Mouse (Mus musculus): ENCODE data around the gene Tmem88b.
A peak's percentile ranks its signal among the peaks of the same experiment; 100 is the strongest.
"Not testable (repeated sequence)": the region's sequence is repeated elsewhere in the genome, so short reads cannot be mapped to it uniquely, and the experiment has no call there.

Gene Tmem88b

GRCm38 (mm10) chr4:155785819-155786218 is at the start of gene Tmem88b:
Gene Tmem88b (minus strand): TSS chr4:155785874.
- DNase-seq: no peak

GRCm38 (mm10) chr4:155833836-155834235 is 48.2 kb upstream of the Tmem88b start:
- peak; percentile 90 for DNase-seq

DNA sequence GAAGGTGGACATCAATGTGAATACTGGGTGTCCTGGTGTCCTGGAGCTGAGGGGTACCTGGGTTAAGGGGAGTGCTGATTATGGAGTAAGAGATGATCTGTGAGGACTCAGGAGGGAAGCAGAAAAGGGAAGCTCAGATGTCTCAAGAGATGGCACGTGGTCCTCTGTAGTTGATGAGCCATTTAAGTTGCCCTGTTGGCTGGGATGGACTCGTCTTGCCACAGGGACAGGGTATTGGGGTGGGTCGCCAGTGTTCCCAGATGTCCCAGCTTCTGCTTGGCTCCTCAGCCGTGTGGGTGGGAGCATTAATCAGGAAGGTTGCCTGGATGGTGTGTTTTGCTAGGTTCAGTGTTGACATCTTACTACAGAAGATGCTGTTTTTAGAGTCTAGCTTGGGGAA is 47.6 kb upstream of the Tmem88b start:
- DNase-seq: no peak

- DNase-seq: no peak
These were observed 46.6 kb upstream of the Tmem88b start for GRCm38 (mm10) chr4:155832321-155832720.

GRCm38 (mm10) chr4:155831831-155832230 is 46.2 kb upstream of the Tmem88b start:
- peak; percentile 52 for DNase-seq

- peak; percentile 96 for DNase-seq
These were observed 45.6 kb upstream of the Tmem88b start, which contains the start of gene Aurkaip1 for GRCm38 (mm10) chr4:155831205-155831766. Gene Aurkaip1 (plus strand): TSS chr4:155831272.

DNA sequence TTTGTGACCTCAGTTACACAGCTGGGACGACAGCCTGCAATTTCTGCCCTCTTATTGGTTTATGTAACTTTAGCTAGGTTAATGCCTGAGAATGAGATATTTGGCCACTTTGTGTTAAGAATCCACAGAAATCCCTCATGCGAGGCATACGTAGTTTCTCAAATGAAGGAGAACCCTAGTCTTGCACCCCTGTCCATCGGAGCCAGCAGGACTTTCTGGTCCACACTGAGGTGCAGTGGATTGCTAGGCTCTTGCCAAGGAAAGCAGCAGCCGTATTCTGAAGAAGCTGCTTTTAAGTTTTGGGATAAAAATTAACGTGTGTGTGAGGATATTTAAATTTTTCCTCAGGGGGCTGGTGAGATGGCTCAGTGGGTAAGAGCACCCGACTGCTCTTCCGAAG is 44.9 kb upstream of the Tmem88b start:
- DNase-seq: peak; percentile 47

DNA sequence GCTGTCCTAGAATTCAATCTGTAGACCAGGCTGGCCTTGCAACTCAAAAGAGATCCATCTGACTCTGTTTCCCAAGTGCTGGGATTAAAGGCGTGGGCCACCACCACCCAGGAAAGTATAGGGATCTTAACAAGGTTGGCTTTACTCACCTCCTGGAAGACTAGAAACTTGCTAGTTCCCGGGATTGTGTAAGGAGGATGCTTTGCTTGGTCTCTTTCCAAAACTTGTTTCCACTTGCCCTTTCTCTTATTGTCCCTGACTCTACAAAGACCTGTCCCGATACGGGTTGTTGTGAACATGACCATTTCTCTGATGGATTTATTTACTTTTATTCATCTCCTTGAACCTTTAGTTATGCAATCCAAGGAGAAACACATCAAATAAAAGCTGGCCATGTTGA is 44.2 kb upstream of the Tmem88b start:
- no peak for DNase-seq

- no peak for DNase-seq
These were observed 37.8 kb upstream of the Tmem88b start for GRCm38 (mm10) chr4:155823443-155823842.

DNA sequence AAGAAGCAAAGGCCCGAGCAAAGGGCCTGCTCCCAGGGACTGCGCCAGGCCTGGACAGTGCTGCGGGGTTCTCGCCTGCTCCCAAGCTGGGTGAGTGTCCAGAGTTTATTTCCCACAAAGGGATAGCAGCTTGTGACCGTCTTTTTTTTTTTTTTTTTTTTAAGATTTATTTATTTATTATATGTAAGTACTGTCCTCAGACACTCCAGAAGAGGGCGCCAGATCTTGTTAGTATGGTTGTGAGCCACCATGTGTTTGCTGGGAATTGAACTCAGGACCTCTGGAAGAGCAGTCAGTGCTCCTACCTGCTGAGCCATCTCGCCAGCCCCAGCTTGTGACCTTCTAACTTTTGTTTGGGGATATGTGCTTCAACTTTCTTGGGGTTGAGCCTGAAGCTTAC is 35.4 kb upstream of the Tmem88b start:
- DNase-seq: no peak

DNA sequence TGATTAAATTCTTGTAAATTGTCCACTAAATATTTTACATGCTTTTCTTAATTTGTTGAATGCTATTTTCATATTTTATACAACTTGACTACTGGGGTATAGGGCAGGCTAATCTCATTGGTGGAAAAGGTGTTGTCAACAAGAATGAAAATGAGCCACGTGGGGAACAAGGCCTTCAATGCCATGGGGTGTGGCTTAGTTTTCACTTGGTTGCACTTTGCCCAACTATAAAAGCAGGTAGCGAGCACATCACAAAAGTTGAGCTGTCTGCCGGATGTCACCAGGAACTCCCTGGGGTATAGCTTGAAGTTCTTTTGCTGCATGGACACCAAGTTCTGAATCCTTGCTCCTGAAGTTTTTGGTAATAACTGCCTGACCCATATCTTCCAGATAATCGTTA is 31.9 kb upstream of the Tmem88b start:
- DNase-seq: peak; percentile 40

- no peak for DNase-seq
These were observed 27.0 kb upstream of the Tmem88b start for GRCm38 (mm10) chr4:155812665-155813181.

DNA sequence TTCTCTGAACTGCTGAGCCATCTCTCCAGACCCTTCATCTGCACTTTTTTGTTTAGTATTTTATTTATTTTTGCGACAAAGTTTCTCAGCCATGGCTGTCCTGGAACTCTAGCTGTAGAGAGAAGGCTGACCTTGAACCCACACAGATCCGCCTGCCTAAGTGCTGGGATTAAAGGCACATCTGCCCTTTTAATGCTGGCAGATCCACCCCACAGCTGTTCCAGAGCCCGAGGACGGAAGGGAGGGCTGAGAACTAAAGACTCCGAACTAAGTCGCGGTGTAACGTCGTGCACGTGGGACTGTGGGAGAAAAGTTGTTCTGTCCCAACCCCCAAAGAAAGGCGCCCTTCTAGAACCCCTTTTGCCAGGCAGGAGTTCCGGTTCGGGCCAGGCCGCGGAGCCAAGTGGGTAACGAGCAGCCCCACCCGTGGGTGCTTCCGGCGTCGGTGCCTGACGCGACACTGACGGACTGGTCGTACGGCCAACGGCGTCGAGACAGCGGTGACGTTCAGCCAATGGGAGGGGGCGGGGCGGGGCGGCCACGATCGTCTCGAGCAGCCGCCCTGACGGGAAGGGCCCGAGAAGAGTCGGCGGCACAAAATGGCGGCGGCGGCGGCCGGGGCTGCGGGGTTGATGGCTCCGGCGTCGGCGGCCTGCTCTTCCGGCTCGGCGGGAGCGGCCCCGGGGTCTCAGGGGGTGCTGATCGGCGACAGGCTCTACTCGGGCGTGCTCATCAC is 26.4 kb upstream of the Tmem88b start, which contains the start of gene Ccnl2:
TSS of gene Ccnl2 (plus strand) at position 561 of the 736 bp plus-strand sequence.
- DNase-seq: peak; percentile 95

GRCm38 (mm10) chr4:155807841-155808240 is 22.2 kb upstream of the Tmem88b start:
- peak; percentile 54 for DNase-seq

- DNase-seq: peak; percentile 95
These were observed 17.8 kb upstream of the Tmem88b start for GRCm38 (mm10) chr4:155803340-155804041.

GRCm38 (mm10) chr4:155802741-155803339 is 17.2 kb upstream of the Tmem88b start, which contains the start of gene Mrpl20:
Gene Mrpl20 (plus strand): TSS chr4:155802878.
- no peak for DNase-seq

DNA sequence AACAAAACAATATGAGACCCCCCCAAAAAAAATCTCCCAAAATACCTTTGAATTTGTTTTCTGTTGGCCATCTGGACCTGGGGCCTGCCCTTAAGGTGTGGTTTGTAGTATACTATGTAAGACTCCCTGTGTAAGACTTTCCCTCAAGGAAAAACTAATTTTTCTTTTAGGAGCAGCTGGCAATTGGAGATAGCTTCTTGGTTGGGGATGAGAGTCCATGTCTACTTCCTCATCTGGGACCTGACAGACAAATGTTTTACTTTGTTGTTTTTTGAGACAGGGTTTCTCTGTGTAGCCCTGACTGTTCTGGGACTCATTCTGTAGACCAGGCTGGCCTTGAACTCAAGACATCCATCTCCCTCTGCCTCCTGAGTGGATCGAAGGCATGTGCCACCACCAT is 16.4 kb upstream of the Tmem88b start:
- DNase-seq: no peak

DNA sequence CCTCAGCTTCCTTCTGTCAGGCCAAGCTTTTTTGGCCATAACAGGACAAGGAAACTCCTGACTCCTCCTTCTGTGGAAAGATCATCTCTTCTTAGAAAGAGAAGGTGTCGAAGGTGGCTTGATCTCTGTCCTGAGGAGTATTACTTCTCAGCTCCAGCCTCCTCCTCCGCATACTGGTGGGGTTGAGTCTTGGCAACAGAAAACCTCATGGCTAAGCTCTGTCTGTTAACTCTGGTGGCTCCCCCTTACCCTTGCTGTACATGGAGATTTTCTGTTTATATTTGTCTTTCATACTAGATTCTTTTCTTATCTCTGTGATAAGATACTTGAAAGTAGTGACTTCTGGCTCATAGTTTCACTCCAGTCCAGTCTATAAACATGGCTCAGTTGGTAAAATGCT is 8.1 kb upstream of the Tmem88b start:
- no peak for DNase-seq

GRCm38 (mm10) chr4:155791240-155791933 is 5.7 kb upstream of the Tmem88b start:
- DNase-seq: no peak

DNA sequence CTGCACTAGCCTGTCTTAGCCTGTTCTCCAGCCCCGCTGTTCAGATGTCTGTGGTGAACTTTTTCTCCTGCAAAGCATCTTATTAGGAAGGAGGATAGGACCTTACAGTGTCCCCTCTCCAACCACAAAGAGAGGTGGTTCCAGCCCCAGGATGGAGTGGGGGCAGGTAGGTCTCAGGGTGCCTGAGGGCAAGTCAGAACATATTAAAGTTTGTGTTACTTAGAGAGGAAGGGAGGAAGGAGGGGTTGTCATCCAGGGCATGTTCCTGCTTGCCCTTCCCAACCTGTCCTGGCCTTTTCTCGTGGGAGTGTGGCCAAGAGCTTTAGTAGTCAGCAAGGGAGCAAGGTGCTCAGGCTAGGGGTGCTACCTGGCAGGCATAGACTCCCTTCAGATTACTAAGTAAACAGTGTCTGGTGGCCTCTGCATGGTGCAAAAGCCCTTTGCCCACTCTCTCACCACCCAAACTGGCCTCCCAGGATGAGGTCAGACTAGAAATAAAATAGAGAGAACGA is 5.0 kb upstream of the Tmem88b start:
- DNase-seq: peak; percentile 88

DNA sequence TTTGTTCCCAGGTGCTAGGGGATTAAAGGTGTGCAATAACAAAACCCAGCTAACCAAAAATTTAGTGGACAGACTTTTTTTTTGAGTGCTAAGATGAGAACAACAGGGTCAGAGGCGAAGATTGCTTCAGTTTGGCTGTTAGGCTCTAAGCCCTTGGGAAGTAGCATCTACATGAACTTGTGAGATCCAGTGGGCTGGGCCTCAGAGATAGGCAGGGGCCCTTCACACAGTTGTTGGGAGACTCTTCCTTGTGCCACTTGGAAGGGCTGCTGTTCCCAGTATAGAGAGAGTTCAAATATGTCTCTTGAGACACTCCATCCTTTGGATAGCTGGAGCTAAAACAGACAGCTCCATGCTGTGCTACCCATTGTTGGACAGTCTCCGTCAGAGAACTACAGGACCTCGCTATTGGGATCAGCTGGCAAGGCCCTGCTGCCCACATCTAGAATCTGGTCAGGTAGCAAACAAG is 4.4 kb upstream of the Tmem88b start, which contains the start of gene Ankrd65:
TSS of gene Ankrd65 (plus strand) at position 419 of the 469 bp plus-strand sequence.
- DNase-seq: no peak

DNA sequence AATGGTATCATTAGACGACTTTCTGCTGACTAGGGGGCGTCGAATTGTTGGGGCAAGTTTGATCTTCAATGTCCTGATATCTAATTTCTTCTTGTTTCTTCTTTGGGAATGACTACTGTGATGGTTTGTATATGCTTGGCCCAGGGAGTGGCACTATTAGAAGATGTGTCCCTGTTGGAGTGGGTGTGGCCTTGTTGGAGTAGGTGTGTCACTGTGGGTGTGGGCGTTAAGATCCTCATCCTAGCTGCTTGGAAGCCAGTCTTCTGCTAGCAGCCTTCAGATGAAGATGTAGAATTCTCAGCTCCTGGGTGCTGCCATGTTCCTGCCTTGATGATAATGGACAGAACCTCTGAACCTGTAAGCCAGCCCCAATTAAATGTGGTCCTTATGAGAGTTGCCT is 3.2 kb upstream of the Tmem88b start:
- not testable (repeated sequence) for DNase-seq

Measured in kidney, adult 9 months (tissue).